8 mouse cellular contexts compared by ENCODE assay signal in the genomic region with DNA sequence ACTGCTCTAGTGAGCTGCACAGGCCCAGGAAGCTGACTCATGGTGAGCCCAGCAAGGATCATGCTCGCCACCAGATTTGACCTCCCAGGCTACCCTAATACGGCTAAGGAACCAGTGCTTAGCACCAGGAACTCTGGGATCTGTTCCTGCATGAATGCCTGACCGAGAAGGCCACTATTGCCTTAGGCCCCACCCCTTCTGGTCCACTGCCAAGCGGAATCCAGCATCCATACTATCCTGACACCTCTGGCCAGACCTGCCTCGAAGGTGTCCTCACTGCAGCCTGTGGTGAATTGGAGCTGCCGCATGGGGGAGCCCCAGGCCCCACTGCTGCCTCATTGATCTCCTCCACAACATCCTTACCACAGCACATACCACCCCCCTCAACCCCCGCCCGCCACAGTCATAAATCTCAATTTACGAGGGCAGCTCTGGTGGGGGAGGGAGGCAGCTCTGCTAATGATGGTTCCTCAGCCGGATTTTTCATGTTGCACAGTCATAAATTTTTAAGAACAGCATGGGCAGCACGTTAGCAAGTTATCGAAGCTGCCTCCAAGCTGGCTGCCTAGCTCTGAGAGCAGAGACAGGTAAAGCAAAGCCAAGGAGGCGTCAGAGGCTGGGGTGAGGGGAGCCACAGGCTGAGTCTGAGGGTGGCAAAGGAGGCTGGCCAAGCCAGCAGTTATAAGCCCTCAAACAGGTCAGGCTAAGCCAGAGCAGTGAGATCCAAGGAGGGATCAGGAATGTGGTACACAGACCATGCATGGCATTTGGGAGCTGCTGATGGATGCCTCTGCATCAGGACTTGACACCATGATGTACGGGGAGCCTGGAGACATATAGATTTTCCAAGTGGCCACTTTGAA. TPM values are rescaled to one million over a fixed set of nuclear protein-coding genes. Genes with fewer than 3 reads are reported as not detected.
A peak's percentile ranks its signal among the peaks of the same experiment; 100 is the strongest.
DNase-seq lines count a peak whose midpoint lies in the region; ATAC-seq and TF ChIP-seq lines count a peak whose summit lies in the region.

No protein-coding gene starts in this region.

- DNase-seq in cerebellum, postnatal 10 days = peak; percentile 46 to 49
- DNase-seq in cerebellum, adult 11 months = no peak
- peak; percentile 43 to 57 for DNase-seq in kidney, adult 8-10 months
- no peak for DNase-seq in heart, postnatal 14 days

- TF ChIP-seq CTCF in C2C12 (IDR thresholded peaks at IDR 0.05; ENCODE audit: control insufficient read depth, insufficient read depth, insufficient read length) = peak; percentile 46

- peaks cover 42% of the 10 kb centered on the region for H3K4me1 ChIP-seq in embryonic facial prominence, embryonic 12.5 days

- no peak overlapping the region for H3K9ac ChIP-seq in embryonic facial prominence, embryonic 12.5 days

- H3ac ChIP-seq in C2C12 (ENCODE audit: control insufficient read depth, insufficient read length, low read depth) = no peak overlapping the region

- no peak overlapping the region for H3K27ac ChIP-seq in embryonic facial prominence, embryonic 12.5 days

- H3K79me2 ChIP-seq in C2C12 (ENCODE audit: control insufficient read depth, insufficient read depth) = no peaks in the 10 kb centered on the region

- no peak overlapping the region for H3K4me2 ChIP-seq in embryonic facial prominence, embryonic 12.5 days (replicated peaks)

- no peaks in the 10 kb centered on the region for H3K27me3 ChIP-seq in C2C12 (ENCODE audit: control insufficient read depth, insufficient read depth, insufficient read length)
- no peaks in the 10 kb centered on the region for H3K27me3 ChIP-seq in embryonic facial prominence, embryonic 12.5 days

- no peaks in the 10 kb centered on the region for H3K79me3 ChIP-seq in C2C12 (ENCODE audit: low read depth)

- no peak overlapping the region for H3K4me3 ChIP-seq in C2C12 (ENCODE audit: insufficient read depth, poor library complexity, severe bottlenecking)
- H3K4me3 ChIP-seq in embryonic facial prominence, embryonic 12.5 days = no peak overlapping the region

- H3K9me3 ChIP-seq in embryonic facial prominence, embryonic 12.5 days = no peaks in the 10 kb centered on the region

- peaks cover 10% of the 10 kb centered on the region for H3K36me3 ChIP-seq in C2C12 (ENCODE audit: control insufficient read depth, insufficient read depth)
- H3K36me3 ChIP-seq in embryonic facial prominence, embryonic 12.5 days = peaks cover 4% of the 10 kb centered on the region

- peak; percentile 11; the same call in 1 of the 2 replicates for ATAC-seq in embryonic facial prominence, embryonic 12.5 days (ENCODE audit: insufficient number of reproducible peaks, insufficient read depth, low FRiP score, low TSS enrichment)
- ATAC-seq in megakaryocyte progenitor cell, adult 5-6 weeks (replicated peaks; ENCODE audit: poor library complexity) = peak; percentile 91
- ATAC-seq in CD4-positive, CD25-positive, alpha-beta regulatory T cell, adult 4 months = no peak

- intact Hi-C loops in heart, postnatal 14 days (cut with DNase I) = no loop called here

- 47% methylated on average over 14 of the region's 14 CpGs for WGBS in embryonic facial prominence, embryonic 12.5 days

TF ChIP-seq in C2C12, 6 proteins besides CTCF, POLR2A, EP300 and RAD21:
- no peak for TF ChIP-seq USF1 (IDR thresholded peaks at IDR 0.05; ENCODE audit: low read depth)
- no peak for TF ChIP-seq MYOD1 (IDR thresholded peaks at IDR 0.05; ENCODE audit: control insufficient read depth, insufficient read length, low read depth)
- no peak for TF ChIP-seq MYOG (IDR thresholded peaks at IDR 0.05; ENCODE audit: control insufficient read depth, extremely low read depth, insufficient read length)
- TF ChIP-seq FOSL1 (IDR thresholded peaks at IDR 0.05; ENCODE audit: insufficient read depth, low read length, poor library complexity, severe bottlenecking) = no peak
- TF ChIP-seq CEBPB (IDR thresholded peaks at IDR 0.05; ENCODE audit: low read depth) = no peak
- TF ChIP-seq MAX (IDR thresholded peaks at IDR 0.05) = no peak

RNA-seq across cellular contexts. Expression of a gene that starts 23.3 kb away (rescaled TPM):
- 31.0 TPM for polyA plus RNA-seq in C2C12 (2012; fragmentation: generic; extraction: Trizol)
- polyA plus RNA-seq in embryonic facial prominence, embryonic 12.5 days (2016; fragmentation: Nextera tagmentation; extraction: Ambion mirVana) = 81.0 and 82.6 TPM in 2 replicates
- total RNA-seq in megakaryocyte progenitor cell, adult 5-6 weeks (2015) = 13.8 and 19.3 TPM in 2 replicates
- total RNA-seq in megakaryocyte progenitor cell, adult 5-6 weeks (2017) = 23.7 and 29.1 TPM in 2 replicates
- 10 to 100 TPM; 25.0 to 31.5 TPM for polyA plus RNA-seq in CD4-positive, CD25-positive, alpha-beta regulatory T cell, adult 4 months (2017; shearing (Covaris generic))
- 10 to 100 TPM; 16.6 to 19.2 TPM for total RNA-seq in heart, postnatal 14 days (2021)

Comparison
In these comparisons a context has a peak if more than half of its experiments do, and no peak if none do; other contexts are left out.
1. DNase-seq: peak in cerebellum, postnatal 10 days (2 of 2) and kidney, adult 8-10 months (2 of 2); none in cerebellum, adult 11 months (single experiment) and heart, postnatal 14 days (0 of 2).